Mouse (Mus musculus) erythroblast, embryonic 14.5 days (primary cell): ENCODE measurements around the gene Dclk3. TPM values are rescaled to one million over a fixed set of nuclear protein-coding genes. Genes with fewer than 3 reads are reported as not detected.

Experiments
- H3K27me3 ChIP-seq: 2 replicates; pipeline ENCODE4 v1.6.1; 2012; ENCODE audit warnings: inconsistent platforms; ENCODE audit not compliant: control insufficient read depth
- H3K36me3 ChIP-seq: 2 replicates; pipeline ENCODE4 v1.6.1; 2012; ENCODE audit warnings: mild to moderate bottlenecking, inconsistent platforms; ENCODE audit not compliant: control insufficient read depth
- H3K4me1 ChIP-seq: 2 replicates; pipeline ENCODE4 v1.6.1; 2012; ENCODE audit warnings: inconsistent platforms; ENCODE audit not compliant: control insufficient read depth
- H3K4me3 ChIP-seq: replicated peaks from 2 replicates; pipeline ENCODE3; 2012; ENCODE audit warnings: moderate library complexity, mild to moderate bottlenecking, inconsistent platforms
- H3K9me3 ChIP-seq: 2 replicates; pipeline ENCODE4 v1.6.1; 2012; ENCODE audit warnings: low read length, inconsistent platforms, mixed read lengths; ENCODE audit not compliant: control insufficient read depth
- GATA1 ChIP-seq: IDR thresholded peaks from 2 replicates; pipeline ENCODE4 v1.6.1; 2012; ENCODE audit warnings: low read length, inconsistent platforms, mixed read lengths
- TAL1 ChIP-seq: IDR thresholded peaks from 3 replicates; pipeline ENCODE4 v1.6.1; 2012; ENCODE audit warnings: low read length, inconsistent platforms, mixed read lengths
- polyA plus RNA-seq: library from polyadenylated mRNA; stranded (reverse); fragments of >175 nt; gene quantifications from 2 replicates; pipeline ENCODE4 v1.2.3, GENCODE M21; 2012

Dclk3 gene
- polyA plus RNA-seq, 1 experiment, result not detected

DNA sequence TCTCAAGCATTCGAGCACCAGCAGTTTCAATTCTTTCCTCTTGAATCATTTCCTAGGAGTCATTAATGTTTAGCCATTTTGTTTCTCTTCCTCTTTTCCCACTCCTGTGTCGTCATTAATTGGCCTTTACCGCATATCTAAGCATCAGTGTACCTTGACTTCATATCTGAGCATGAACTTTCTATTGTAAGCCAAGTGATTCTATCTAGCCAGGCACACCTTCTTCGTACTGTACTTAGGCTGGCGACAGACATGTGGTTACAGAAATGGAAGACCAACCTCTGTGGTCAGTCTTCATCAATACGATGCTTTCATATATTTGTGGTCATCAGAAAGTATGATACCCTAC is 33.8 kb upstream of the Dclk3 start:
- no peak for TF ChIP-seq GATA1
- no peak for TF ChIP-seq TAL1
- no peaks in the 10 kb centered on the region for H3K9me3 ChIP-seq
- H3K4me1 ChIP-seq, result no peaks in the 10 kb centered on the region
- no peak overlapping the region for H3K4me3 ChIP-seq
- H3K36me3 ChIP-seq, result no peaks in the 10 kb centered on the region
- no peaks in the 10 kb centered on the region for H3K27me3 ChIP-seq

DNA sequence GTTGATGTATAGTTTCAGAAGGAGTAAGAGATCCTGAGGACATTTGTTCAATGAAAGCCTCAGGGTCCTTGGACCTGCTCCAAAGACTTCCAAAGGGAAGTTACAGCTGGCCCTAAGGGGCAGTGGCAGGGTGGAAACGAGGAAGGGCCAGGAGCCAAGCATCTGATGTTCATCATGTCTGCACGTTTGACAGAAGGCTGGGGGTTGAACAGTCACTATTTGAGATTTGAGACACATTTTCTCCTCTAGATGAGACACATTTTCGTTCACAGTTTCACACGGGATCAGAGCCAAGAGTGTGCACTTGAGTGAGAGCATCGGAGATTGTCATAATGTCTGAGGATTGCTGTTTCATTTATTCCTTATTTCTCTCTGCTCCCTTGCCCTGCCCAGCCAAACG is 30.9 kb upstream of the Dclk3 start:
- Histone ChIP-seq H3K36me3 (no peaks in the 10 kb centered on the region), H3K4me3 (no peak overlapping the region), H3K4me1 (no peaks in the 10 kb centered on the region), H3K9me3 (no peaks in the 10 kb centered on the region), H3K27me3 (no peaks in the 10 kb centered on the region)
- TF ChIP-seq TAL1 (no peak), GATA1 (no peak)

DNA sequence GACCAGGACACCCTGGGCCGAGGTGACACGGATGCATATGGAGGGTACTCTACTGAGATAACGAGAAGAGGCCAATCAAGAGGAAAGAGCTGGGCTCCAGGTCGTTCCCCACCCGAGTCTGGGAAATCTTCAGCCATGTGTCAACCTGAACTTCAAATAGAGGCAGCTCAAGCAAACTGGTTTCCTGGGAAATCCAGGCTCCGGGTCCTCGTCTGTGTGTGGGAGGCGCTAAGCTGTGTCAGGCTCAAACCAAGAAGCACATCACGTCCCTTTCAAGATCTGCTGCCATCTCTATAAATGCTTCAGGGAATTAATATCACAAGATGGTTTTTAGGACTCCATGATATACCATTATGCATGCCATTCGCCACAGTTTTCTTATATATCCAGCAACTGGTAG is 30.5 kb upstream of the Dclk3 start:
- Histone ChIP-seq H3K27me3 (no peaks in the 10 kb centered on the region), H3K9me3 (no peaks in the 10 kb centered on the region), H3K4me3 (no peak overlapping the region), H3K36me3 (no peaks in the 10 kb centered on the region), H3K4me1 (no peaks in the 10 kb centered on the region)
- TF ChIP-seq TAL1, result no peak
- no peak for TF ChIP-seq GATA1

DNA sequence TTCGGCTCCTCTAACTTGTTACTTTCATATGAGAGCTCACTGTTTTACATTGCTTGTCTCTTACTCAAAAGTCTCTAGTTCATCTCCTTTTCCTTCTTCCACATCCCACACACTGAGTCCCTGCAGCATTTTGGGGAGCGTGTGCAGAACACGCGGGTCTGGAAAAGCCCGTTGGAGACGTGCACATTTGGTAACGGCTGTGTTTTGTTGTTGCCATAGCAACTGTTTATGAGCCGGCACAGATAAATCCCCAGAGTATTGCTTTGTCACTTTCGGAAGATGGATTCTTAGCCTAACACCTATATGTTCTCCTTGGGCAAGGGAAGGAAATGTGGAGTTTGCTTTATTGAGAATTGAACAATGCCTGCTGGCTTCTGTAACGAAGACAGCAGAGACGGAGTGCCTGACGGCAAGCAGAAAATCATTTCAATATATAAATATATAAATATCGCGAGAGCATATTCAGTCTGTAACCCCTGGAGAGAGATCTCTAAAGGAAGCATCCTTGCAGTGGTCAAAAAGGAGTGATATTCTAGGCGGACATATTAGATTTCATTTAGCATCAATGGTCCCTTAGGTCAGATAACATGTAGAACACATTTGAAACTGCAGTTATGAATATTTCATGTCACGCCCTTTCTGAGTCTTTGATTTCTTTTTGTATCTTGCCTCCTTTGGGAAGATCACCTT is 26.3 kb upstream of the Dclk3 start:
- no peak for TF ChIP-seq GATA1
- TF ChIP-seq TAL1, result no peak
- Histone ChIP-seq H3K36me3 (no peaks in the 10 kb centered on the region), H3K4me3 (no peak overlapping the region), H3K4me1 (no peaks in the 10 kb centered on the region), H3K27me3 (no peaks in the 10 kb centered on the region), H3K9me3 (no peaks in the 10 kb centered on the region)

DNA sequence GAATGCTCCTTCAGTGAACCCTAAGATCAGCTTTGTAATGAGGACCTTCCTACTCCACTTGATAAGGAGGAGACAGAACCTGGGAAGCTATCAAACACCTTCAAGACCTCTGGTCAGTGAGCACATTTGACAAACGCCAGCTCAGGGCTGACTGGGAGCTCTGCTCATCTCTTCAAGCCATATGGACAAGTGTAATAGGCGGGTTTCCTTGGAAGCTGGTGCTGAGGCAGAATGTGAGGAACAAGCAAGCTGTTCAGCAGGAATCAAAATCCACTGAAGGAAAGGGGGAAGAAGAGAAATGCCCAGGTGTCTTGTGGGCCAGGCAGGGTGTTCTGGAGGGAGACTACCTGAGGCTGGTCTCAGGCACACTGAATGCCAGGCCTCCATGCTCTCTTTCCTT is 17.0 kb upstream of the Dclk3 start:
- H3K36me3 ChIP-seq, result no peaks in the 10 kb centered on the region
- no peaks in the 10 kb centered on the region for H3K9me3 ChIP-seq
- H3K4me3 ChIP-seq, result no peak overlapping the region
- H3K27me3 ChIP-seq, result no peaks in the 10 kb centered on the region
- TF ChIP-seq GATA1 (no peak), TAL1 (no peak)
- H3K4me1 ChIP-seq, result no peaks in the 10 kb centered on the region

DNA sequence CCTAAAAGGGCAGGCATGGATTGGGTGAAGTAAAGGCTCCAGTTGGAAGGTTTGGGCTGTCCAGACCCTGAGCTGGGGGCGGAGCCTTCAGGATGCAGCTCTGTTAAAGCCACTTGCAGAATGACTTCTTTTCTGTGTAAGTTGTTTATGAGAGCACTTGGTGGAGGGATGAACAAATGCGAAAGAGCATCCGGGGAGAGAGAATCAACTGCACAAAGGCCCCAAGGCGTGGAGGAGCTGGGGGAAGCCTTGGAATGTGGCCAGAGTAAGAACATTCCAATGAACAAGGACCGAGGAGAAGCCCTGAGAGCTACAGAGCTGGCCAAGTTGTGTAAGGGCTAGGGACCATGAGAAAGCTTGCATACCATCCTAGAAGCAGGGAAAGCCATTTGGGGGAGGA is 16.3 kb upstream of the Dclk3 start:
- Histone ChIP-seq H3K27me3 (no peaks in the 10 kb centered on the region), H3K4me1 (no peaks in the 10 kb centered on the region), H3K9me3 (no peaks in the 10 kb centered on the region), H3K4me3 (no peak overlapping the region), H3K36me3 (no peaks in the 10 kb centered on the region)
- no peak for TF ChIP-seq GATA1
- TF ChIP-seq TAL1, result no peak

DNA sequence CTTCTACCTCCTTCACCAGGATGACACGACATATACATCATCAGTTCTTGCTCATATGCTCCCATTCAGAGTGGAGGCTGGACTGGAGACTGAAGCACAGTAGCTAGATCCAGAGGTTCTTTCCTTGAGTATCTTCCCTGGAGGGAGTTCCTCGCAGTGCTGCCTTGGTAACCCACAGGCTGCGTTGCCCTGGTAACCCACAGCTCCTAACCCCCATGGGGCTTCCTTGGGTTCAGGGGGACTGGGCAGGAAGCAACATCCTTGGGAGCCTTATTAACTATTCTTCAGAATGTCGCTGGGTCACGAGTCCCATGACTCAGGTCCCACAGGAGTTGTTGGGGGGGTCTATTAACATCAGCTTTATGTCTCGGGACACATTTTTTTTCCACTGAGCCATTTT is 13.8 kb upstream of the Dclk3 start:
- H3K4me3 ChIP-seq, result no peak overlapping the region
- no peak for TF ChIP-seq TAL1
- TF ChIP-seq GATA1, result no peak
- no peaks in the 10 kb centered on the region for H3K27me3 ChIP-seq
- no peaks in the 10 kb centered on the region for H3K36me3 ChIP-seq
- no peaks in the 10 kb centered on the region for H3K9me3 ChIP-seq
- H3K4me1 ChIP-seq, result no peaks in the 10 kb centered on the region

DNA sequence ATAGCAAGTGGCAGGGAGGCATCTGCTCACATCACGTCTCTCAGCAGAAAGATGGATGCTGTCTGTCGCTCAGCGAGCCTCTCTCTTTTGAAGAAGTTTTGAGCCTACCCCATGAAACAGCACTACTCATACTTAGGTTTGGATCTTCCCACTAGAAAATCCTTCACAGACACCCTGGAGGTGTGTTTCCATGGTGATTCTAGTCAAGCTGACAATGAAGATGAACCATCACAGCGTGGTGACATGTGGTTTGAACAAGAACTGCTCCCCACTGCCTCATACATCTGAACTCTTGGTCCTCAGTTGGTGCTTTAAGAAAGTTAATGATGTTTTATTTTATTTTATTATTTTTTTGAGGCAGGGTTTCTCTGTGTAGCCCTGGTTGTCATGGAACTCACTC is 12.9 kb upstream of the Dclk3 start:
- TF ChIP-seq GATA1 (no peak), TAL1 (no peak)
- H3K4me1 ChIP-seq, result no peaks in the 10 kb centered on the region
- no peaks in the 10 kb centered on the region for H3K9me3 ChIP-seq

DNA sequence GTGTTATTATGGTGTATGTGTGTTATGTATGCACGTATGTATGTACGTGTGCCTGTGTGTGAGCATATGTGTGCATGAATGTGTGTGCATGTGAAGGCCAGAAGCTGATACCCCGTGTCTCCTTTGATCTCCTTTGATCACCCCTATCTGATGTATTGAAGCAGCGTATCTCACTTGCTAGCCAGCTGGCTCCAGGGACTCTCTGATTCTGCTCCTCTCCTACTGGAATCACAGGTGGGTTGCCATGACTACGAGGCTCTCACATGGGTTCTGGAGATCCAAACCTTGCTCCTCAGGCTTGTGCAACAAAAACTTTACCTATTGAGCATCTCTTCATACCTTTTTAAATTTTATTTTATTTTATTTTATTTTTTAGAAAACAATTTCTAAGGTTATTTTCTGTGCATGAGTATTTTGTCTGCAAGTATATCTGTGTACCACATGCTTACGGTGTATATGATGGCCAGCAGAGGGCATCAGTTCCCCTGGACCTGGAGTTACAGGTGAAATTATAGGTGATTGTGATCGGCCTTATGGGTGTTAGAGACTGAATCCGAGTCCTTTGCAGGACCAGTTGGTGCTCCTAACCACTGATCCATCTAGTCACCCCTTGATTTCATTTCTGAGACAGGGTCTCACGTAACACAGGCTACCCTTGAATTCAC is 10.9 kb upstream of the Dclk3 start:
- TF ChIP-seq GATA1, result no peak
- no peak for TF ChIP-seq TAL1
- Histone ChIP-seq H3K4me3 (no peak overlapping the region), H3K27me3 (no peaks in the 10 kb centered on the region), H3K4me1 (no peaks in the 10 kb centered on the region), H3K9me3 (no peaks in the 10 kb centered on the region), H3K36me3 (no peaks in the 10 kb centered on the region)

More for the DNA sequence above, 12.9 kb upstream of the Dclk3 start:
- Histone ChIP-seq H3K27me3 (no peaks in the 10 kb centered on the region), H3K4me3 (no peak overlapping the region), H3K36me3 (no peaks in the 10 kb centered on the region)
